Mouse (Mus musculus): ENCODE results near the gene Nol4l. TPM values are rescaled to one million over a fixed set of nuclear protein-coding genes. Genes with fewer than 3 reads are reported as not detected.

Nol4l gene
- polyA plus RNA-seq, 1 experiment from 2014 or later, result 6.9 TPM

GRCm38 (mm10) chr2:153440755-153441154, 89.0 kb downstream of the Nol4l start:
- ATAC-seq (replicated peaks; ENCODE audit: insufficient number of reproducible peaks, insufficient read depth, low FRiP score, low read depth), result no peak
- Histone ChIP-seq H3K4me2 (peak overlapping the region; percentile 96; the same call in 1 of the 2 replicates), H3K4me1 (replicated peaks) (peaks cover 72% of the 10 kb centered on the region), H3K27ac (peak overlapping the region; percentile 96), H3K27me3 (no peaks in the 10 kb centered on the region), H3K36me3 (no peaks in the 10 kb centered on the region), H3K4me3 (no peak overlapping the region), H3K9me3 (replicated peaks) (no peaks in the 10 kb centered on the region), H3K9ac (no peak overlapping the region)
- 26% methylated on average over 2 of the region's 2 CpGs for WGBS

- Histone ChIP-seq H3K9me3 (replicated peaks) (no peaks in the 10 kb centered on the region), H3K27ac (peak overlapping the region; percentile 94), H3K27me3 (no peaks in the 10 kb centered on the region), H3K36me3 (no peaks in the 10 kb centered on the region), H3K4me1 (replicated peaks) (peaks cover 94% of the 10 kb centered on the region), H3K9ac (peak overlapping the region; percentile 34; the same call in 1 of the 2 replicates), H3K4me3 (peak overlapping the region; percentile 17), H3K4me2 (peak overlapping the region; percentile 49)
- peak; percentile 11; the same call in 1 of the 2 replicates for ATAC-seq (replicated peaks; ENCODE audit: insufficient number of reproducible peaks, insufficient read depth, low FRiP score, low read depth)
- WGBS, result 18% methylated on average over 2 of the region's 2 CpGs
Measured at GRCm38 (mm10) chr2:153437306-153437659, 92.5 kb downstream of the Nol4l start.

DNA sequence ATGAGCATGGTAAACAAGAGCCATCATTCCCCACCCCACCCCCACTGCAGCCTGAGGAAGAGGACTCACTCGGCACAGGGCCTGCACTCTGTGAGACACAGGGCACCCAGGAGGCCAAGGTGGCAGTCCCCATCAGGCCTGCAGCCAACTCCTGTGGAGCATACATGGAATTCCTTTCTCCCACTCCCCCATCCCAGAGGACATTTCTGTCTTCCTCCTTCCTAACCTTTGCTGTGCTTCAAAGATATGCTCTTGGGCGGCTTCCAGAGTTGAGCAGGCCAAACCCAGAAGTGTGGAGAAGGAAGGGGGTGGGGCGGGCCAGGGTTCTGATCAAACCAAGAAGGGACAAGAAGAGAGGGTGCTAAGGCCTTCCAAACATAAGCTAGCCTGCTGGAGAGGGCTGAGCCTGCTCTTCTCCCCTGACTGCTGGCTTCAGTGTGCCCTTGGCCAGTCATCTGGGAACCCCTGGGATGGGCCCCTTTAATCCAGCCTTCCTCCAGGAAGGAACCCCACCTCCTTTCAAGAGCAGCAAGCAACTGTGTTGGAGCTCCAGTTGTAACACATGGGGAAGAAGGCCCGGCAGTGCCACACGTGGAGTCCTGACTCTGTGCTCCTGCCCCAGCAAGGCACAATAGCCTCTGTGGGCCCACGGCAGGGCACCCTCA, 93.0 kb downstream of the Nol4l start:
- Histone ChIP-seq H3K27me3 (no peaks in the 10 kb centered on the region), H3K4me1 (replicated peaks) (peaks cover 91% of the 10 kb centered on the region), H3K4me2 (peak overlapping the region; percentile 49), H3K36me3 (no peaks in the 10 kb centered on the region), H3K9me3 (replicated peaks) (no peaks in the 10 kb centered on the region), H3K27ac (peak overlapping the region; percentile 94), H3K9ac (peak overlapping the region; percentile 34; the same call in 1 of the 2 replicates), H3K4me3 (peak overlapping the region; percentile 17)
- WGBS, result 7% methylated on average over 6 of the region's 6 CpGs
- peak; percentile 69 for ATAC-seq (replicated peaks; ENCODE audit: insufficient number of reproducible peaks, insufficient read depth, low FRiP score, low read depth)

DNA sequence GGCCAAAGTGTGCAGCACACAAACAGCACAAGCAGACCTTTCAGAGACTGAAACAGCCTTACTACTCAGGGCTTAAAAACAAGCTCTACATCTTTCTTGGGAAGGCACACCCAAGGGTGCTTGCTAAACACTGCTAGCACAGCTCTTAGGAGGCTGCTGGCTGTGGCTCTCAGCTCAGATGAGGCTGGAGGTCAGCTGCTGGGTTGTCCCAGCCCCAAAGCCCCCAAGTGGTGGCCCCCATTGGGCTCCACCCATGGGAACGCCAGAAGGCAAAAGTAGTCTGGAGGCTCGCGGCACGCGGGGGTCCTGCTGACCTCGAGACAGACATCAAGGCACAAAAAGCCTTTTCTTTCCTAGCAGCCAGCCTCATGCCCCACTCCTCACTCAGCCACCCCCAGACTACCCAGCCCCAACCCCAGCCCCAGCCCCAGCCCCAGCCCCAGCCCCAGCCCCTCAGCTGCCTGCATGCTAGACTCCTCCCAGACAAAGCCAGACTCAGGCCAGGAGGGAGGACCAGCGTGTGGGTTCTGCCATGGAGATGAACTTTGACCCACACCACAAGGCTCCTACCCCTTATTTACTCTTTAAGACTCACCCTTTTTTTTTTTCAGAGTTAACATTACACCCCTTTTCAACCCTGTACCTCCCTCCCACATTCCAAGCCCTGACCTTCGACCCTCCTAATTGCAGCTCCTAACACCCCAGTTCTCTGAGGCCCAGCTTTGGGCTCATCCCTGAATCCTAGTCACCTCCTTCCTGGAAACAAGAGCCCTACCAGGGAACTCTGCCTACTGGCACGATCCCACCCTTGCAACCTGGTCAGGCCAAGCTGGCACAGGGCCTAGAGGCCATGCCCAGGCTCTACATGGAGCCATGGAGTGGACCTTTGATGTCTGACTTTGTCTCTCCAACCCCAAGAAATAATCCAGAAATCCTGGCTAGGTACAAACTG, 94.6 kb downstream of the Nol4l start:
- H3K9ac ChIP-seq, result no peak overlapping the region; the same call in 1 of the 2 replicates
- H3K4me3 ChIP-seq, result no peak overlapping the region
- H3K4me1 ChIP-seq (replicated peaks), result peaks cover 75% of the 10 kb centered on the region
- peak overlapping the region; percentile 94 for H3K27ac ChIP-seq
- 48% methylated on average over 9 of the region's 9 CpGs for WGBS
- no peak for ATAC-seq (replicated peaks; ENCODE audit: insufficient number of reproducible peaks, insufficient read depth, low FRiP score, low read depth)
- H3K9me3 ChIP-seq (replicated peaks), result no peaks in the 10 kb centered on the region
- H3K4me2 ChIP-seq, result no peak overlapping the region
- peaks cover 7% of the 10 kb centered on the region; the same call in 1 of the 2 replicates for H3K36me3 ChIP-seq
- H3K27me3 ChIP-seq, result no peaks in the 10 kb centered on the region

DNA sequence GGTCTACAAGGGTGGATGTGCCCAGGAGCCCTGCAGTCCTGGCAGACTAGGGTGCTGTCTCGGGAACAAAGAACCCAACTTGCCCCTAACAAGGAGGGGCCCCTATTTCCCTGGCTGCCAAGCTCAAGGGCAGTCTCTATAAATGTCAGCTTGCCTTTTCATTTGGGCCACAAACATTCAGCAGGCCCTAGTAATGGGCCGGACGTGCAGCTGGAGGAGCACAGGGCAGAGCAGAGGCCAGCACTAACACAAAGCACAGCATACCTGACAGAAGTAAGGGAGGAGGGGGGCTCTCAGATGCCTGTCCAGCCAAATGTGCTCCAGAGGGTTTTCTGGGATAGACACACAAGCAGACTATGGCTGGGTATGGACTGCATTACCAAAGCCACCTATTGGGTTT, 95.9 kb downstream of the Nol4l start:
- ATAC-seq (replicated peaks; ENCODE audit: insufficient number of reproducible peaks, insufficient read depth, low FRiP score, low read depth), result no peak
- Histone ChIP-seq H3K9me3 (replicated peaks) (no peaks in the 10 kb centered on the region), H3K9ac (no peak overlapping the region), H3K4me3 (no peak overlapping the region), H3K36me3 (peaks cover 7% of the 10 kb centered on the region; the same call in 1 of the 2 replicates), H3K27me3 (no peaks in the 10 kb centered on the region), H3K4me2 (no peak overlapping the region), H3K27ac (peak overlapping the region; percentile 35), H3K4me1 (replicated peaks) (peaks cover 72% of the 10 kb centered on the region)
- 34% methylated on average over 3 of the region's 3 CpGs for WGBS

DNA sequence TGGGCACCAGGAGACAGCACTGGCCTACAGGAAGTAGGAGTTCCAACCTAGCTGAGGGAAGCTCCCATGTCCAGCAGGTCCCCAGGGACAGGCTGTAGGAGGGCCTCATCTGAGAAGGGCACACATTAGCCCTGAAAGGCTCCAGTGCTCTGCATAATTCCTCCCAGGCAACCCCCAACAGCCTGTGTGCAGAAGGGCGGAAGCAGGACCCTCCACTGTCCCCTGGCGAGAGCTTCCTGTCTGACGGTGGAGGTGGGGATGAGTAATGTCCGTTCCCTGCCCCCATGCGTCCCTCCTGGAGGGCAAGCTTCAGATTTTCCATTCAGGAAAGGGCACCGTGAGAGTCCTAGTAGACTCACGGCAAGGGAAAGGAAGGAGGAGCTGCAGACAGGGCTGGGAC, 97.3 kb downstream of the Nol4l start:
- Histone ChIP-seq H3K27ac (peak overlapping the region; percentile 35), H3K9ac (no peak overlapping the region), H3K36me3 (peaks cover 7% of the 10 kb centered on the region; the same call in 1 of the 2 replicates), H3K4me3 (no peak overlapping the region), H3K27me3 (no peaks in the 10 kb centered on the region), H3K4me1 (replicated peaks) (peaks cover 71% of the 10 kb centered on the region), H3K4me2 (no peak overlapping the region), H3K9me3 (replicated peaks) (no peaks in the 10 kb centered on the region)
- WGBS, result 33% methylated on average over 7 of the region's 7 CpGs
- ATAC-seq (replicated peaks; ENCODE audit: insufficient number of reproducible peaks, insufficient read depth, low FRiP score, low read depth), result peak; percentile 32; the same call in 1 of the 2 replicates

DNA sequence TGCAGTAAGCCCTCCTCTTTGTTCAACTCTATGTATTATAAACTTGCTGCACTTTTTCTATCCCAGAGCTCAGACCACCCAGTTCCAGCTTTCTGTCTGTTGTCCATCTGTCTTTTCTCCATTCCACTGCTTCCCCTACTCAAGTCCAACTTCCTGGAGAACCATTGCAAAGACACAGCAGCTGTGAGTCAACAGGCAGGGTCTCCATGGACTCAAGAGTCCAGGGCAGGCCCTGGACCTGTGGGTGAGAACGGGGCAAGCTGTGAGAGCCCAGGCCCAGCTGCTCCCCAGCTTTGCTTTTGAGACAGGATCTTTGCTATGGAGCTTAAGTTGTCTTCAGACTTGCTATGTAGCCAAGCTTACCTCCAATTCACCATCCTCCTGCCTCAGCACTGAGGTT, 99.2 kb downstream of the Nol4l start:
- no peak for ATAC-seq (replicated peaks; ENCODE audit: insufficient number of reproducible peaks, insufficient read depth, low FRiP score, low read depth)
- no peak overlapping the region for H3K27ac ChIP-seq
- peaks cover 7% of the 10 kb centered on the region; the same call in 1 of the 2 replicates for H3K36me3 ChIP-seq
- H3K4me1 ChIP-seq (replicated peaks), result peaks cover 68% of the 10 kb centered on the region
- H3K4me3 ChIP-seq, result no peak overlapping the region
- no peak overlapping the region for H3K9ac ChIP-seq
- WGBS, result 81% methylated on average over 1 of the region's 1 CpGs
- no peaks in the 10 kb centered on the region for H3K9me3 ChIP-seq (replicated peaks)
- no peak overlapping the region for H3K4me2 ChIP-seq
- H3K27me3 ChIP-seq, result no peaks in the 10 kb centered on the region

- Histone ChIP-seq H3K36me3 (peaks cover 7% of the 10 kb centered on the region; the same call in 1 of the 2 replicates), H3K4me2 (no peak overlapping the region), H3K27ac (peak overlapping the region; percentile 21; the same call in 1 of the 2 replicates), H3K9me3 (replicated peaks) (no peaks in the 10 kb centered on the region), H3K9ac (no peak overlapping the region), H3K27me3 (no peaks in the 10 kb centered on the region), H3K4me3 (no peak overlapping the region), H3K4me1 (replicated peaks) (peaks cover 67% of the 10 kb centered on the region)
- ATAC-seq (replicated peaks; ENCODE audit: insufficient number of reproducible peaks, insufficient read depth, low FRiP score, low read depth), result no peak
- WGBS, result 49% methylated on average over 2 of the region's 2 CpGs
Measured at GRCm38 (mm10) chr2:153428485-153428884, 101.3 kb downstream of the Nol4l start.

GRCm38 (mm10) chr2:153426931-153427330, 102.8 kb downstream of the Nol4l start:
- Histone ChIP-seq H3K4me2 (no peak overlapping the region), H3K4me1 (replicated peaks) (peaks cover 68% of the 10 kb centered on the region), H3K9ac (no peak overlapping the region), H3K9me3 (replicated peaks) (no peaks in the 10 kb centered on the region), H3K36me3 (peaks cover 7% of the 10 kb centered on the region; the same call in 1 of the 2 replicates), H3K27ac (peak overlapping the region; percentile 33; the same call in 1 of the 2 replicates), H3K27me3 (no peaks in the 10 kb centered on the region), H3K4me3 (no peak overlapping the region)
- no peak for ATAC-seq (replicated peaks; ENCODE audit: insufficient number of reproducible peaks, insufficient read depth, low FRiP score, low read depth)
- 15% methylated on average over 2 of the region's 2 CpGs for WGBS

DNA sequence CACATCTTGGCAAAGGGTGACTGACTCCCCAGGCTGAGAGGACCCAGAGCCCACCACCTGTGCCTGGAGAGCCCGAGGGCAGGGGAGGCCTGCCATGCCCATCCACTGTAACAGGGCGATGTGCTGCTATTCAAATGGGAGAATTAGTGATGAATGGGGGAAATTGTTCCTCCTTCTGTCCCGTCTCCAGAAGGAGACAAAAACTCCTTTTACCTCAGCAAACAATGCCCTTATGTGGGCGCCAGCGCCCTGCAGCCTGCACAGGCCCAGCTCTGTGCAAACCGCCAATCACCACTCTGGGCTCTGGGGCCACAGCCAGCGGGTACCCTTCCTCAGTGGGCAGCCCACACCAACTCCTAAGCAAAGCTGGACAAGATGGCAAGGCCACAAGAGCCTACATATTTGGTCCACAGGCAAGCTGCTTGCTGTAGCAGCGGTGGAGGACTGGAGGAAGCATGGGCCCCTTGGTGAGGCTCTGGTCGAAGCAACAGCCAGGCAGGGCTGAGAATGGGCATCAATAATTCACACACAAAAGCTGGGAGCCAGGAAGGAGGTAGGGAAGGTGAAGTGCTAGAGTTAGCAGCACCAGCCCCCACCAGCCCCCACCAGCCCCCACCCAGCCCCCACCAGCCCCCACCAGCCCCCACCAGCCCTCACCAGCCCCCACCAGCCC, 103.6 kb downstream of the Nol4l start:
- peak overlapping the region; percentile 27; the same call in 1 of the 2 replicates for H3K27ac ChIP-seq
- no peak overlapping the region for H3K9ac ChIP-seq
- peaks cover 7% of the 10 kb centered on the region; the same call in 1 of the 2 replicates for H3K36me3 ChIP-seq
- no peak overlapping the region for H3K4me3 ChIP-seq
- no peak overlapping the region for H3K4me2 ChIP-seq
- peaks cover 68% of the 10 kb centered on the region for H3K4me1 ChIP-seq (replicated peaks)
- H3K9me3 ChIP-seq (replicated peaks), result no peaks in the 10 kb centered on the region
- no peak for ATAC-seq (replicated peaks; ENCODE audit: insufficient number of reproducible peaks, insufficient read depth, low FRiP score, low read depth)
- WGBS, result 72% methylated on average over 9 of the region's 9 CpGs
- no peaks in the 10 kb centered on the region for H3K27me3 ChIP-seq

Measured in heart, embryonic 15.5 days (tissue).